Mouse (Mus musculus) activated CD4-positive, CD25-positive, alpha-beta regulatory T cell, adult 9 weeks (primary cell): ENCODE results near the gene Trex2. TPM values are rescaled to one million over a fixed set of nuclear protein-coding genes. Genes with fewer than 3 reads are reported as not detected.

Experiments
- polyA plus RNA-seq: library from polyadenylated mRNA; unstranded; fragments of 100-300 nt; shearing (Covaris generic); gene quantifications from one replicate; pipeline ENCODE4 v1.2.1, GENCODE M21; 2017

Gene Trex2
- polyA plus RNA-seq: not detected

DNA sequence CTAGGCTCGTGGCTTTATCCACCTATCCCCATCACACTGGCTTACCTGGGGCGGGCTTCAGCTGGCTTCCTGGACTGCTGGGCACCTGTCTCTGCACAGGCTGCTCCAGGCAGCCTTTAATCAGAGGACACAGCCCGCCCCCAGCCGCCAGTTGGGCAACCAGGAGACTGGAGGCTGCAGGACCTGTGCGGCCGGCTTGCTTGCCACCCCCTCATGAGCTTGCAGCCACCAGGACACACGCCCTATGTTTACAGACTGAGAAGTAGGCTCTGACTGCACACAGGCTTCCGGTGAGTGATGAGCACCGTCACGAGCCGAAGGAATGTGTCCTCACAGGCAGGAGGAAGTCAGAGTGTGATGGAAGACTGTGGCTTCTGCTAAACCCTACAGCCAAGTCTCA lies at the start of gene Trex2:
Gene Trex2 (minus strand): TSS at position 93 of the 400 bp plus-strand sequence.

GRCm38 (mm10) chrX:73483484-73483810 lies 48.3 kb upstream of the Trex2 start, which contains the start of gene Bgn:
Gene Bgn, plus strand, starts transcription at chrX:73483602.

GRCm38 (mm10) chrX:73458877-73459392 lies 23.8 kb upstream of the Trex2 start, which contains the start of gene Haus7:
Gene Haus7, minus strand, starts transcription at chrX:73459044.

DNA sequence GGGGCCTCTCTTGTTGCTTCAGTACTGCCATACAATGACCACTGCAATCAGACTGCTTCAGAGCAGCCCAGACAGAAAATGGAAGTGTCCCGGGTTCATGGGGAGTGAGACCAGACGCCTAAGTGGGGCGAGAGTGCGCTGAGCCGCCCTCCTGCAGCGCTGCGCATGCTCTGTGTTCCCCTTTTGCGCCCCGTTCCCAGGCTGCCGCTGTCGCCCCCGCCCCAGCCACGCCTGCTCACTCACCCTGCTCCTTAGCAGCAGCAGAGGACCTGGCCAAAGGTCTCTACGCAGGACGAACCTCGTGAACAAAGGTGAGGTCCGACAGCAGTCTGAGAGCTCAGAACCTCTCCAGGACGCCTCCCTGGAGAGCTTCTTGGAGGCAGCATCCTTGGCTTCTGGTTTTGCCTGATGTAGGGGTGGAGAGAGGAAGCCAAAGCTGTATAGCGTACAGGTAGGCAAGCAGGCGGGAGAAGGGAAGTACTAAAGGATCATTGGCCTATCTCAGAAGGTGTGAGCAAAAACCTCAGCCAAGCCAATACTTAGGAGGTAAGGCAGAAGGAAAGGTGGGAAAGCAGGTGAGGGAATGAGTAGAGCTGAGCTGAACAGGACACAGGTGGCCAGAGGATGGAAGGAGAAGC lies 24.1 kb downstream of the Trex2 start, which contains the start of gene Zfp92:
Gene Zfp92 (plus strand): TSS at position 217 of the 638 bp plus-strand sequence.

GRCm38 (mm10) chrX:73398636-73399035 lies 36.5 kb downstream of the Trex2 start, which contains the start of gene Gm18336:
Gene Gm18336, minus strand, starts transcription at chrX:73398736.

Other genes starting within 250 kb of the Trex2 start
- gene Xlr3b, start 243.1 kb downstream of the Trex2 start, polyA plus RNA-seq: 14.3 TPM
- 134 TPM for gene Xlr4b, start 221.0 kb downstream of the Trex2 start, polyA plus RNA-seq
- gene F8a, start 207.1 kb downstream of the Trex2 start, polyA plus RNA-seq: 2.0 TPM
- gene Xlr4c, start 192.2 kb downstream of the Trex2 start, polyA plus RNA-seq: 86.1 TPM
- not detected for gene Xlr3c, start 170.0 kb downstream of the Trex2 start, polyA plus RNA-seq
- not detected for gene Xlr5a, start 142.4 kb downstream of the Trex2 start, polyA plus RNA-seq
- gene Xlr5c, start 142.4 kb downstream of the Trex2 start, polyA plus RNA-seq: not detected
- gene Gm45015, start 98.5 kb downstream of the Trex2 start, polyA plus RNA-seq: not detected
- gene Zfp275, start 92.7 kb downstream of the Trex2 start, polyA plus RNA-seq: 26.3 TPM
- gene Gm18336, start 36.6 kb downstream of the Trex2 start, polyA plus RNA-seq: not detected
- 0.15 TPM for gene Zfp92, start 24.2 kb downstream of the Trex2 start, polyA plus RNA-seq
- 28.5 TPM for gene Haus7, start 23.7 kb upstream of the Trex2 start, polyA plus RNA-seq
- 0.22 TPM for gene Bgn, start 48.3 kb upstream of the Trex2 start, polyA plus RNA-seq
- not detected for gene Atp2b3, start 67.7 kb upstream of the Trex2 start, polyA plus RNA-seq
- gene Dusp9, start 204.1 kb upstream of the Trex2 start, polyA plus RNA-seq: 0.33 TPM
- 1.7 TPM for gene Pnck, start 224.8 kb upstream of the Trex2 start, polyA plus RNA-seq
- gene Slc6a8, start 237.8 kb upstream of the Trex2 start, polyA plus RNA-seq: 0.13 TPM